ENCODE assay signal across 8 mouse cellular contexts in the genomic region with DNA sequence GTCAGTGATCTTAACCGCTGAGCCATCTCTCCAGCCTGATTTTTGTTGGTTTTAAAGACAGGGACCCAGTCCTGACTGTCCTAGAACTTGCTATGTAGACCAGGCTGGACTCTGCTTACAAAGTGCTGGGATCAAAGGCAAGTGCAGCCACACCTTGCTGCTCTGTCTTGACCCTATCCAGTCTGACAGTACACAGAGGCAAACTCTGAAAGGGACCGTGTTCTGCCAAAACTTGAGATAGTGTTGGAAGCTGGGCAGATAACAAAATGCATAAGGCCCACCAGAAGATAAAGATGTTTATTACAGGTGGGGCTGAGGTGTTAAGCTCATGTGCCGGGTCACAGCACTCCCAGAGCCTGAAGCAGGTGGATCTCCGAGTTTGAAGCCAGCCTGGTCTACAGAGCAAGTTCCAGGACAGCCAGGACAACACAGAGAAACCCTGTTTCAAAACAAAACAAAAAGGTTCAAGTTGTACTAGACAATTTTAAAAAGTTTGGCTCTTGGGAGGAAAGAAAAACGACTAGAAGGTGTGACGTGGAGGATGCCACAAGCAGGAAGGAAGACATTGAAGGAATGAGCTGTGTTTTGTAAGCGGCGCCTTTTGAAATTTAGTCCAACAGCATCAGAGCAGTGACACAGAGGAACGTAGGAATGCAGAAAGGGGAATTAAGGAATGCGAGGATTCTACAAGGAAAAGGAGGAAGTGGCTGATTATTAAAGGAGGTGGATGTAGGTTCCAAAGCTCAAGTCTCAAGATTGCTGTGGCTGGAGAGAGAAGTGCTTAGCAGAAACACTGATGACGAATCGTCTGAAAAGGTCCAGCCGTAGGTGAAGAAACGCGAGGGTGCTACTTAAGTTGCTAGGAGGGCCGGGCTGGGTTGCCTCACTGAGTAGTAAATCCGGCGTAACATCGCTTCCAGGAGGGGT. TPM values are rescaled to one million over a fixed set of nuclear protein-coding genes. Genes with fewer than 3 reads are reported as not detected.
DNase-seq lines count a peak whose midpoint lies in the region; ATAC-seq lines count a peak whose summit lies in the region.

No protein-coding gene starts in this region.

- peaks cover 35% of the 10 kb centered on the region for H3K36me3 ChIP-seq in heart, embryonic 14.5 days (ENCODE audit: control insufficient read depth, insufficient read depth, low read length)
- peaks cover 4% of the 10 kb centered on the region; the same call in 1 of the 2 replicates for H3K36me3 ChIP-seq in hindbrain, embryonic 11.5 days (ENCODE audit: control insufficient read depth, insufficient read depth, low read length)

- H3K27ac ChIP-seq in heart, embryonic 14.5 days (replicated peaks in 1 of 2; ENCODE audit: control insufficient read depth in 1 of 2, insufficient read depth in 1 of 2, low read depth in 2 of 2, low read length in 2 of 2): peak overlapping the region in 1 of 2 experiments; percentile 24; a peak in 1 of 4 replicates
- no peak overlapping the region for H3K27ac ChIP-seq in hindbrain, embryonic 11.5 days (ENCODE audit: low read depth, low read length)

- H3K27me3 ChIP-seq in heart, embryonic 14.5 days (ENCODE audit: control insufficient read depth, insufficient read depth, low read length): no peaks in the 10 kb centered on the region
- no peaks in the 10 kb centered on the region for H3K27me3 ChIP-seq in hindbrain, embryonic 11.5 days (ENCODE audit: control insufficient read depth, insufficient read depth, low read length)

- H3K4me2 ChIP-seq in heart, embryonic 14.5 days (ENCODE audit: low read length): peak overlapping the region; percentile 84
- peak overlapping the region; percentile 75 for H3K4me2 ChIP-seq in hindbrain, embryonic 11.5 days (replicated peaks; ENCODE audit: low read depth, low read length)

- H3K4me3 ChIP-seq in heart, embryonic 14.5 days (ENCODE audit: control insufficient read depth in 1 of 2, insufficient read depth in 1 of 2, low read depth in 1 of 2, low read length in 2 of 2): peak overlapping the region; percentile 72 to 88
- H3K4me3 ChIP-seq in hindbrain, embryonic 11.5 days (ENCODE audit: low read depth, low read length): peak overlapping the region; percentile 74

- intact Hi-C loops in heart, postnatal 10 days (cut with DNase I): no loop called here

- 10% methylated on average over 19 of the region's 19 CpGs for WGBS in heart, embryonic 14.5 days
- 16% methylated on average over 19 of the region's 19 CpGs for WGBS in hindbrain, embryonic 11.5 days

- DNase-seq in heart, postnatal 10 days: no peak
- DNase-seq in R1 (ENCODE audit: low read depth, low spot score): peak; percentile 47
- DNase-seq in hindbrain, embryonic 11.5 days (ENCODE audit: low spot score): no peak
- no peak for DNase-seq in frontal cortex, postnatal 25 days (ENCODE audit: low spot score in 2 of 2)
- no peak for DNase-seq in cerebellum, postnatal 10 days
- no peak for DNase-seq in thymus, postnatal 10 days (ENCODE audit: low spot score in 2 of 2)

- H3K9me3 ChIP-seq in heart, embryonic 14.5 days (ENCODE audit: control insufficient read depth, low read length): no peaks in the 10 kb centered on the region
- H3K9me3 ChIP-seq in hindbrain, embryonic 11.5 days (ENCODE audit: control insufficient read depth, low read length): no peaks in the 10 kb centered on the region

- peak overlapping the region; percentile 75 for H3K9ac ChIP-seq in heart, embryonic 14.5 days (ENCODE audit: low read length)
- peak overlapping the region; percentile 50 for H3K9ac ChIP-seq in hindbrain, embryonic 11.5 days (ENCODE audit: low read depth, low read length)

- peaks cover 3 to 11% of the 10 kb centered on the region in 2 experiments; a peak in 2 of 4 replicates for H3K4me1 ChIP-seq in heart, embryonic 14.5 days (ENCODE audit: control insufficient read depth in 2 of 2, insufficient read depth in 2 of 2, low read length in 2 of 2)
- no peaks in the 10 kb centered on the region; the same call in 1 of the 2 replicates for H3K4me1 ChIP-seq in hindbrain, embryonic 11.5 days (replicated peaks; ENCODE audit: control insufficient read depth, insufficient read depth, low read length)

- ATAC-seq in heart, embryonic 14.5 days (ENCODE audit: insufficient number of reproducible peaks, insufficient read depth, low FRiP score, low read depth): no peak
- peak; percentile 20; the same call in 1 of the 2 replicates for ATAC-seq in hindbrain, embryonic 11.5 days (ENCODE audit: low FRiP score)
- ATAC-seq in megakaryocyte-erythroid progenitor cell, adult 5-6 weeks (replicated peaks; ENCODE audit: low FRiP score, low TSS enrichment, poor library complexity, severe bottlenecking): peak; percentile 49

RNA-seq across cellular contexts. Expression of a gene that starts 0.9 kb away (rescaled TPM):
- polyA plus RNA-seq in heart, embryonic 14.5 days (2014; fragmentation: Nextera tagmentation; extraction: Ambion mirVana): 4.6 and 6.4 TPM in 2 replicates
- total RNA-seq in heart, postnatal 10 days (2021): 1 to 10 TPM; 3.5 to 4.1 TPM
- polyA plus RNA-seq in hindbrain, embryonic 11.5 days (2014; fragmentation: Nextera tagmentation; extraction: Ambion mirVana): 26.4 and 27.1 TPM in 2 replicates
- total RNA-seq in megakaryocyte-erythroid progenitor cell, adult 5-6 weeks (2014; fragmentation: Nextera tagmentation): 0.90 and 1.9 TPM in 2 replicates
- 0.91 and 22.0 TPM in 2 replicates for total RNA-seq in megakaryocyte-erythroid progenitor cell, adult 5-6 weeks (2017)

RNA-seq across cellular contexts. Expression of a gene that starts 10.7 kb away (rescaled TPM):
- 132 and 151 TPM in 2 replicates for polyA plus RNA-seq in heart, embryonic 14.5 days (2014; fragmentation: Nextera tagmentation; extraction: Ambion mirVana)
- total RNA-seq in heart, postnatal 10 days (2021): 10 to 100 TPM; 64.2 to 64.3 TPM
- polyA plus RNA-seq in hindbrain, embryonic 11.5 days (2014; fragmentation: Nextera tagmentation; extraction: Ambion mirVana): 139 and 155 TPM in 2 replicates
- 117 and 156 TPM in 2 replicates for total RNA-seq in megakaryocyte-erythroid progenitor cell, adult 5-6 weeks (2014; fragmentation: Nextera tagmentation)
- total RNA-seq in megakaryocyte-erythroid progenitor cell, adult 5-6 weeks (2017): 85.7 and 87.1 TPM in 2 replicates

RNA-seq across cellular contexts. Expression of a gene that starts 33.1 kb away (rescaled TPM):
- 1.1 and 1.5 TPM in 2 replicates for polyA plus RNA-seq in heart, embryonic 14.5 days (2014; fragmentation: Nextera tagmentation; extraction: Ambion mirVana)
- total RNA-seq in heart, postnatal 10 days (2021): under 1 TPM; 0.47 to 0.77 TPM
- 0.63 TPM in 1 of 2 replicates, not detected in the other for polyA plus RNA-seq in hindbrain, embryonic 11.5 days (2014; fragmentation: Nextera tagmentation; extraction: Ambion mirVana)
- total RNA-seq in megakaryocyte-erythroid progenitor cell, adult 5-6 weeks (2014; fragmentation: Nextera tagmentation): 5.4 TPM in 1 of 2 replicates, not detected in the other
- 1.8 and 3.0 TPM in 2 replicates for total RNA-seq in megakaryocyte-erythroid progenitor cell, adult 5-6 weeks (2017)

RNA-seq across cellular contexts. Expression of a gene that starts 39.0 kb away (rescaled TPM):
- polyA plus RNA-seq in heart, embryonic 14.5 days (2014; fragmentation: Nextera tagmentation; extraction: Ambion mirVana): 45.4 and 49.1 TPM in 2 replicates
- total RNA-seq in heart, postnatal 10 days (2021): 10 to 100 TPM; 11.0 to 14.3 TPM
- 44.1 and 45.5 TPM in 2 replicates for polyA plus RNA-seq in hindbrain, embryonic 11.5 days (2014; fragmentation: Nextera tagmentation; extraction: Ambion mirVana)
- total RNA-seq in megakaryocyte-erythroid progenitor cell, adult 5-6 weeks (2014; fragmentation: Nextera tagmentation): 30.8 and 32.0 TPM in 2 replicates
- 10.5 and 16.7 TPM in 2 replicates for total RNA-seq in megakaryocyte-erythroid progenitor cell, adult 5-6 weeks (2017)

RNA-seq across cellular contexts. Expression of a gene that starts 46.3 kb away (rescaled TPM):
- polyA plus RNA-seq in heart, embryonic 14.5 days (2014; fragmentation: Nextera tagmentation; extraction: Ambion mirVana): 13.1 and 17.8 TPM in 2 replicates
- 10 to 100 TPM; 22.8 to 32.7 TPM for total RNA-seq in heart, postnatal 10 days (2021)
- 19.0 and 26.0 TPM in 2 replicates for polyA plus RNA-seq in hindbrain, embryonic 11.5 days (2014; fragmentation: Nextera tagmentation; extraction: Ambion mirVana)
- 12.2 and 14.6 TPM in 2 replicates for total RNA-seq in megakaryocyte-erythroid progenitor cell, adult 5-6 weeks (2014; fragmentation: Nextera tagmentation)
- 10.0 and 11.7 TPM in 2 replicates for total RNA-seq in megakaryocyte-erythroid progenitor cell, adult 5-6 weeks (2017)
